Comparison of ENCODE assay signal across 22 mouse cellular contexts in the genomic region with DNA sequence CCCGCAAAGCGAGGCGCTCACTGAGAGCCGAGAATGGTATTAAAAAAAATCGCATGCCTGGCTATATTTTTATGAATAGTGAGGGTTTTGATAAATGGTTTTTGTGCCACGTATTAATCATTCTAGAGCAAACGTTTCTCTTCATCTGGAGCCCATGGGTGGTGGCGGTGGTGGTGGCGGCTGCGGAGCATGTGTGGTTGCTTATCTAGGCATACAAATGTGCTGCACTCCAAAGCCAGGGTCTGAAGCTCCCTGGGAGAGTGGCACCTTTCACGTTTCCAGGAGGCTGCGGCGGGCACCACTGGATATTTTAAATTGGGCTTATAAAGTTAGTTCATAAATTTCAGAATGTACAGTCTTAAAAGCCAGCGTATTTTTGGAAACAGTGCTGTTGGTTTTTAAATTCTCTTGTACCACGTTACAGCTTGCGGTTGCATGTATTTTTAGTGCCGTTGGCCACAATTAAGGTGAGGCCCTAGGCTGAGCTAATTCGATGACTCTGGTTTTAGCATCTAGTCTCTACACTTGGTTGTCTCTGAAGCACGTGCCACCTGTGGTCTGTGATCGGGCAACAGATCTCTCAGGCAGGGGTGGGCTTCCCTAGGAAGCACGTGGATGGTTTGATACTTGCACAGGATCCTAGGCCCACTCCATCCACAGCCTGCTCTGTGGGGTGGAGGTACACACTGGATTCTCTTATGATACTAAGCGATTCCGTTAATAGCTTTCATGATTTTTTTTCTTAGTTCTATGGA.
DNase-seq lines count a peak whose midpoint lies in the region; ATAC-seq and TF ChIP-seq lines count a peak whose summit lies in the region.
"Had no signal": no experiment of that assay in that cellular context is flagged by ENCODE, and none has a peak within 500 bp of the region (broad histone marks: within the 10 kb centered on the region; RNA-seq: fewer than 3 reads in every experiment).

No protein-coding gene starts in this region.

- no peak for TF ChIP-seq POLR2A in CH12.LX (IDR thresholded peaks at IDR 0.05; ENCODE audit: low read depth, low read length)
- TF ChIP-seq POLR2A in cerebellum, adult 2 months (IDR thresholded peaks at IDR 0.05; ENCODE audit: borderline replicate concordance, insufficient read depth, low read length) = no peak

- intact Hi-C loops in gastrocnemius, adult 2 months (cut with DNase I) = no loop called here

- H3K9me3 ChIP-seq in CH12.LX (replicated peaks; ENCODE audit: low read length) (no peaks in the 10 kb centered on the region), G1E (replicated peaks) (no peaks in the 10 kb centered on the region)
- no peaks in the 10 kb centered on the region for H3K9me3 ChIP-seq in erythroblast, embryonic 14.5 days (ENCODE audit: control insufficient read depth, low read length)
- H3K9me3 ChIP-seq in liver, embryonic 16.5 days (replicated peaks; ENCODE audit: control insufficient read depth, low read length) = no peaks in the 10 kb centered on the region
- H3K9me3 ChIP-seq: hindbrain, embryonic 15.5 days; limb, embryonic 15.5 days; megakaryocyte, embryonic 14.5 days had no signal

- H3K79me2 ChIP-seq in CH12.LX (replicated peaks; ENCODE audit: control insufficient read depth, extremely low read depth, insufficient read depth, poor library complexity, severe bottlenecking) = no peaks in the 10 kb centered on the region

- no peak overlapping the region for H3K27ac ChIP-seq in CH12.LX (ENCODE audit: insufficient read depth, low read depth)
- peak overlapping the region; percentile 65; the same call in 1 of the 2 replicates for H3K27ac ChIP-seq in liver, embryonic 16.5 days (ENCODE audit: low read length)
- H3K27ac ChIP-seq in gastrocnemius, adult 2 months = no peak overlapping the region
- H3K27ac ChIP-seq in cerebellum, adult 2 months (ENCODE audit: insufficient read depth, low read length) = no peak overlapping the region
- H3K27ac ChIP-seq: hindbrain, embryonic 15.5 days; layer of hippocampus, adult 2 months; limb, embryonic 15.5 days had no signal

- in situ Hi-C loops in CH12.LX (cut with MboI; ENCODE audit: low pct_ligation_motif_present, low pct_unique_long_range_greater_than_20kb, low sequenced_read_pairs) = no loop called here

- 39% methylated on average over 23 of the region's 23 CpGs for WGBS in liver, embryonic 16.5 days (ENCODE audit: insufficient replicate concordance)
- WGBS in cerebellum, adult 2 months = 88% methylated on average over 23 of the region's 23 CpGs

- peaks cover 5 to 75% of the 10 kb centered on the region in 2 experiments for H3K36me3 ChIP-seq in CH12.LX (replicated peaks in 1 of 2; ENCODE audit: control insufficient read depth in 1 of 2, insufficient read depth in 1 of 2, low read length in 1 of 2)
- H3K36me3 ChIP-seq in G1E (replicated peaks) = peaks cover 79% of the 10 kb centered on the region
- peaks cover 83% of the 10 kb centered on the region for H3K36me3 ChIP-seq in erythroblast, embryonic 14.5 days (ENCODE audit: control insufficient read depth)
- no peaks in the 10 kb centered on the region for H3K36me3 ChIP-seq in liver, embryonic 16.5 days (ENCODE audit: control insufficient read depth, insufficient read depth)
- H3K36me3 ChIP-seq: hindbrain, embryonic 15.5 days; limb, embryonic 15.5 days had no signal

- TF ChIP-seq EP300 in CH12.LX (IDR thresholded peaks at IDR 0.05; ENCODE audit: low read length) = no peak

- TF ChIP-seq RAD21 in CH12.LX (IDR thresholded peaks at IDR 0.05; ENCODE audit: low read depth, low read length) = no peak

- dilution Hi-C loops in CH12.LX (cut with MboI; ENCODE audit: extremely low pct_ligation_motif_present, extremely low pct_unique_long_range_greater_than_20kb, low sequenced_read_pairs) = no loop called here

- no peaks in the 10 kb centered on the region for H3K4me1 ChIP-seq in CH12.LX (ENCODE audit: control insufficient read depth in 1 of 2, insufficient read depth in 2 of 2)
- peaks cover 59% of the 10 kb centered on the region for H3K4me1 ChIP-seq in G1E (ENCODE audit: insufficient read depth, low read depth, low read length)
- H3K4me1 ChIP-seq in erythroblast, embryonic 14.5 days (ENCODE audit: control insufficient read depth) = peaks cover 62% of the 10 kb centered on the region
- peaks cover 25% of the 10 kb centered on the region for H3K4me1 ChIP-seq in liver, embryonic 16.5 days (ENCODE audit: control insufficient read depth, low read depth, low read length)
- peaks cover 23% of the 10 kb centered on the region for H3K4me1 ChIP-seq in cerebellum, adult 2 months (ENCODE audit: control insufficient read depth, insufficient read depth, low read length)
- H3K4me1 ChIP-seq: hindbrain, embryonic 15.5 days; limb, embryonic 15.5 days had no signal

- H3K27me3 ChIP-seq in CH12.LX (replicated peaks) (no peaks in the 10 kb centered on the region), G1E (ENCODE audit: insufficient read depth, low read length) (no peaks in the 10 kb centered on the region)
- no peaks in the 10 kb centered on the region for H3K27me3 ChIP-seq in erythroblast, embryonic 14.5 days (ENCODE audit: control insufficient read depth)
- H3K27me3 ChIP-seq in liver, embryonic 16.5 days (ENCODE audit: control insufficient read depth, insufficient read depth, low read depth, low read length) = no peaks in the 10 kb centered on the region
- no peaks in the 10 kb centered on the region for H3K27me3 ChIP-seq in cerebellum, adult 2 months (ENCODE audit: control insufficient read depth, insufficient read depth, low read length)
- H3K27me3 ChIP-seq: hindbrain, embryonic 15.5 days; limb, embryonic 15.5 days; megakaryocyte, embryonic 14.5 days had no signal

- no peak for DNase-seq in CH12.LX (ENCODE audit: extremely low read depth)
- peak; percentile 77 for DNase-seq in G1E (ENCODE audit: low spot score)
- no peak for DNase-seq in gastrocnemius, adult 2 months
- no peak for DNase-seq in cerebellum, adult 2 months
- no peak for DNase-seq in heart, adult 11 months
- no peak for DNase-seq in frontal cortex, adult 2 months (ENCODE audit: extremely low spot score in 1 of 2, low spot score in 1 of 2)
- DNase-seq: adrenal gland, postnatal 10 days; cerebellum, postnatal 10 days; embryo, embryonic 11 days; gastrocnemius, postnatal 14 days; heart, postnatal 14 days; lung, postnatal 10 days had no signal

- H3K4me3 ChIP-seq in CH12.LX (replicated peaks in 1 of 3; ENCODE audit: low read depth in 2 of 3, low read length in 2 of 3, poor library complexity in 1 of 3) (no peak overlapping the region), G1E (ENCODE audit: low read depth, low read length) (peak overlapping the region; percentile 58; the same call in 1 of the 2 replicates)
- peak overlapping the region; percentile 19 for H3K4me3 ChIP-seq in erythroblast, embryonic 14.5 days (replicated peaks)
- H3K4me3 ChIP-seq in liver, embryonic 16.5 days (ENCODE audit: low read depth, low read length) = no peak overlapping the region
- no peak overlapping the region for H3K4me3 ChIP-seq in gastrocnemius, adult 2 months
- H3K4me3 ChIP-seq in cerebellum, adult 2 months (replicated peaks; ENCODE audit: insufficient read depth, low read depth, low read length) = no peak overlapping the region
- H3K4me3 ChIP-seq: hindbrain, embryonic 15.5 days; layer of hippocampus, adult 2 months; limb, embryonic 15.5 days; megakaryocyte, embryonic 14.5 days had no signal

- H3K4me2 ChIP-seq in CH12.LX (ENCODE audit: insufficient read depth, low read depth, poor library complexity, severe bottlenecking) = no peak overlapping the region
- 0 out of 2 replicates have a peak overlapping the region, but pooled peaks have one; percentile 26 for H3K4me2 ChIP-seq in liver, embryonic 16.5 days (ENCODE audit: low read depth, low read length)
- H3K4me2 ChIP-seq: heart, embryonic 11.5 days; hindbrain, embryonic 15.5 days; limb, embryonic 15.5 days had no signal

- ATAC-seq in G1E (ENCODE audit: extremely low read depth, insufficient number of reproducible peaks, low FRiP score, poor library complexity, severe bottlenecking) = peak; percentile 92
- ATAC-seq in liver, embryonic 16.5 days (ENCODE audit: low read depth) = peak; percentile 61
- ATAC-seq: forebrain, embryonic 16.5 days; intestine, postnatal 0 days; midbrain, embryonic 16.5 days had no signal

- no peak overlapping the region for H3K9ac ChIP-seq in CH12.LX (ENCODE audit: insufficient read depth, low read depth)
- H3K9ac ChIP-seq in liver, embryonic 16.5 days (ENCODE audit: low read depth, low read length) = no peak overlapping the region
- H3K9ac ChIP-seq: hindbrain, embryonic 15.5 days; limb, embryonic 15.5 days had no signal

- TF ChIP-seq CTCF in CH12.LX (conservative IDR thresholded peaks at IDR 0.05 in 1 of 2, IDR thresholded peaks at IDR 0.05 in 1 of 2; ENCODE audit: low read depth in 2 of 2, low read length in 2 of 2) (no peak), G1E (IDR thresholded peaks at IDR 0.05; ENCODE audit: low read depth, low read length) (no peak)
- TF ChIP-seq CTCF in gastrocnemius, adult 2 months (IDR thresholded peaks at IDR 0.05) = no peak
- no peak for TF ChIP-seq CTCF in cerebellum, adult 2 months (IDR thresholded peaks at IDR 0.05; ENCODE audit: borderline replicate concordance, insufficient read depth, low read depth, low read length)

TF ChIP-seq in CH12.LX, 34 proteins besides CTCF, POLR2A, EP300 and RAD21:
- no peak for TF ChIP-seq ZNF384 (IDR thresholded peaks at IDR 0.05; ENCODE audit: low read depth, low read length)
- TF ChIP-seq BHLHE40 (IDR thresholded peaks at IDR 0.05; ENCODE audit: low read depth, low read length) = peak; percentile 50; the same call in 1 of the 2 replicates

Comparison
In these comparisons a context has a peak if more than half of its experiments do, and no peak if none do; other contexts are left out.
1. H3K4me3 ChIP-seq: peak in G1E (single experiment) and erythroblast, embryonic 14.5 days (single experiment); none in CH12.LX (0 of 3), liver, embryonic 16.5 days (single experiment), gastrocnemius, adult 2 months (single experiment) and cerebellum, adult 2 months (single experiment).